Mouse (Mus musculus): ENCODE data around the gene Cst9.
A peak's percentile ranks its signal among the peaks of the same experiment; 100 is the strongest.

Cst9 gene

DNA sequence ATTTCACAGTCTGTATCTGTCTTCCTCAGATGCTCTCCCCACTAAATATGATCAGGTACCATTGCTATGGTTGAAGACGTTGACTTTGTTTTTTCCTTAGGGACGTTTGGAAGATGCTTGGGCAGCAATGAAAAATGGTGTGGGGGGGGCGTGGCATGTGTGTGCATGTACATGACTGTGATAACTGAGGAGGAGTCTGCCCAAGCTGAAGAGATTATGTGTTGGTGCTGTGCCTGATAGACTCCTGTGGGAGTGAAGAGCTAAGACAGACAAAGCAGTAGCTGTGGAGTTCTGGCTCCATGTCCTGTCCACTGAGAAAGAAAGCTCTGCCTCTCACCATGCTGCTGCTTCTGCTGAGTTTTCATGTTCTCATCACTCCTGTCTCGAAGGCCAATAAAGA lies at the start of gene Cst9:
Gene Cst9, plus strand, starts transcription at position 236 of the 400 bp plus-strand sequence.
- DNase-seq (ENCODE audit: low spot score): no peak

DNA sequence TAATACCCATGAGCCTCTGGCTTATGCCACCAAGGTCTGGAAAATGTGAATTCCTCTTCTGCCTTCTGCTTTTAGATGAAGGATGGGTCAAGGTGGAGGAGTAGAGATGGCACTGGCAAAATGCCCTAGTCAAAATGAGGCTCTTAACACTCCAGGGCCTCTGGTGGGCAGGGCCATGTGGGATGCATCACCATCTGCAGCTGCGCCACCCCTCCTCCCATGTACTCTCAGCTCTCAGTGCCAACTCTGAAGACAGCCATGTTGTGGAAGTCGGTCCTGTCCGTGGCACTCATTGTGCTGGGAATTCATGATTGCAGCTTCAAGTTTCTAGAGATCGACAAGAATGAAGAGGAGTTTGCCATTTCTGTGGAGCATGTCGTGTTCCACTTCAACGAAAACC lies 45.8 kb upstream of the Cst9 start, which contains the start of gene Cst12:
Gene Cst12, plus strand, starts transcription at position 220 of the 400 bp plus-strand sequence.
- DNase-seq (ENCODE audit: low spot score): no peak

DNA sequence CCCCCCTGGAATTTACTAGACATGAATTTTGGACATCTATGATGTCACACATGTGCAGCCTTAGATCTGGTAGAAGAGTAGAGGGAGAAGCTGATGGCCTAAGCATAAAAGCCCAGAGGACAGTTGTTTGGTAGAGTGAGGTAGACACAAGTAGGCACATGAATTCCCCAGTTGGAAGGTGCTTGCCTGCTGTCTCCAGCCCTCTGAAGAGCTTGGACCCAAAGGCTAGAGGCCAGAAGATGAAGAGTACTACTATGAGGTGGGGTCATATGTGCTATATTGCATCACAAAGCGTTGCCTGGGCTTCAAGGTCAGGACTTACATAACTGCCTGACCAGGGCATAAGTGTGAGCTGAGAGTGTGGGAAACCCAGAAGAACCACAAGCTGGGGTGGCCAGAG lies 36.5 kb upstream of the Cst9 start, which contains the start of gene Cst8:
Gene Cst8, plus strand, starts transcription at position 301 of the 400 bp plus-strand sequence.
- DNase-seq (ENCODE audit: low spot score): no peak

DNA sequence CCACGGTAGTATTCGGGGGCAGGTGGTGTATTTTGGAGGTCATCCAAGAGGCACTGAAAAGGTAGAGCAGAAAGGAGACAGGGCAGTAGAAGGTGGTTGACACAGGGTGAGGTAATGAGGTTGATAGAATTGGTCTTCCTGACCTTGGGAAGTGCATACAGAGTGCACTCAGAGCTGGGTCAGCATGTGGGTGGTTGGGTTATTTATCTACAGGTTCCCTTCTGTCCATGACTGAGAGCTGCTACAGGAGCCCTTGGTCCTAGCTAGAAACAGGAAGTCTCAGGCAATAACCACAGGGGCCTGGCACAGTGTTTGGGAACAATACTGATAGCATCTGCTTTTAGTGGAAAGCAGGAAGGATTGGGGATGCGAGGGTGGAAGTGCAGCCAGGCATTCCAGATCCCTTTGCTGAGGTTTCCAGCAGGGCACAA lies 33.4 kb upstream of the Cst9 start:
- DNase-seq (ENCODE audit: low spot score): no peak

DNA sequence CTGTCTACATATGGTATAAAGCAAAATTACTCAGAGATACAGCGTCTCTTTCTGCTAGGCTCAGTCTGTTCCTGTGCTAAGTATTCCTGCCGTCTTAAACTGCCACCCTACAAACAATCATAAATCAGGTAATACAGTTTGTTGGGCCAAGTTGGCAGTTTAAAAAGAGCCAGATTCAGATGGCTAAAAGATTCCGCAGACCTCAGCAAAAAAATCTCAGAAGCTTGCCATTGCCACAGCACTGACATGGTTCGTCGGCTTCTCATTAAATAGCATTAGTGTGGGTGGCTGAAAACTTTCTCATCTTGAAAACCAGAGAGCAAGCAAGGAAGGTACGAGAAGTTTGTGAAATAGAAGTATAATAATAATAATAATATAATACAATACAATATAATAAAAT lies 28.3 kb upstream of the Cst9 start:
- no peak for DNase-seq (ENCODE audit: low spot score)

DNA sequence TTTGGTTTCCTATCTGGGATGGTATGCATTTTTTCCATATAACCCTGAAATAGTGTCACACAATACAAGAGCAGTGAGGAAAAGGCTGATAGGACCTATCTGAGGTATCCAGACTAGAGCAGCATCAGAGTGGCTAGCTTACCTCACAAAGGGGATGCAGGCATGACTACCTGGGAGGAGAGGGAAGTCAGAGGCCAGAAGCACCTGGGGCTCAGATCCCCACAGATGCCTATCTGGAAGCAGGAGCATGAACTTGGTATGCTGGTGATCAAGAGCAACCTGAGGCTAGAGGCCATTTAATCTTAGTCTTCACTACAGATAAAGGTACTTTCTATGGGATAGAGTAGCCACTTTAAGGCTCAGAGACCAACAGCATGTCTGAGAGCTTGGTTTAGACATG lies 15.0 kb upstream of the Cst9 start, which contains the start of gene Cst13:
Gene Cst13, plus strand, starts transcription at position 173 of the 400 bp plus-strand sequence.
- no peak for DNase-seq (ENCODE audit: low spot score)

DNA sequence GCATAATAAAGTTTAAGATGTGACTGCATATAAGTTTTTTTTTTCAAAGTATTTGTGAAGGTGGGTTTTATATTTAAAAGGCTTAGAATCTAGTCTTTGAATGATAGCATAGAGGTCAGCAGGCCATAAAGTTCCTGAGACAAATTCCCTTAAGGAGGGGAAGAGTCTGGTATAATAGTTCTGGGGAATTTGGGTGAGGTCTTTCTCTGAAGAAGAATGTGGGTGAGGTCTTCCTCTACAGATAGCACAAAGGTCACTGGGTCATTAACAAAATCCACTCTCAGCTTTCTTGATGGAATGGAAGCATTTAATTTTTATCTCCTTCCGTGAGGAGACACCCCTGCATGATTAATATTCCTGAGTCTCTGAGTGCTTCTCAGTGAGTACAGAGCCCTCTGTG lies 9.0 kb upstream of the Cst9 start:
- no peak for DNase-seq (ENCODE audit: low spot score)

DNA sequence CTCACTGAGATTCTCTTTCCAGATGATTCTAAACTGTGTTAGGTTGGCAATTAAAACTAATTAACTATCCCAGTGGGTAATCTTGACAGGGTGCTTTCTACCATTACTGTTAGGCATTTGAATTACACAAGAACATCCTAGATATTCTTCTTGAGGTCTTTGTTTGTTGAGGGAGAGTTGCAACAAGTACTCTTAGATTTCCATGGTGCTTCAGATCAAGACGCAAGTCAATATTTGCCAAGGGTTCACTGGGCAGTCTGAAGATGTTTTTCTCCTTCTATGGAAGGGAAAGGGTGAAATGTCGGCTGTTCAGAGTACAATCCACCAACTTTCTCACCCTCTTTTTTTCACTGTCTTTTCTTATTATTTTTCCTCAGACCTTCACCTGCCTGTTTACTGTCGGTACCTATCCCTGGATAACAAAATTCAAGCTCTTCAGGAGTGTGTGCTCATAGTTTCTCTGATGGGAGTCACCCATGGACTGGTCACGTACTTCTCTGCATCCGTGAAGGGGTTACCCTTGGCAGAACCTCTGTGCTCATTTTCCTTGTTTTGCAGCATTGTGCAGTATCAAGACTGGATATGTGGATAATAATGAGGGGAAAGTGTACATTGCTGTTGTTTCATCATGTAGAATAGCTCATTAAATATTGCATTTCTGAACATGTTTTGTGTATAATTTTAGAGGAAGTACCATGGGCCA lies 3.3 kb downstream of the Cst9 start:
- no peak for DNase-seq (ENCODE audit: low spot score)

DNA sequence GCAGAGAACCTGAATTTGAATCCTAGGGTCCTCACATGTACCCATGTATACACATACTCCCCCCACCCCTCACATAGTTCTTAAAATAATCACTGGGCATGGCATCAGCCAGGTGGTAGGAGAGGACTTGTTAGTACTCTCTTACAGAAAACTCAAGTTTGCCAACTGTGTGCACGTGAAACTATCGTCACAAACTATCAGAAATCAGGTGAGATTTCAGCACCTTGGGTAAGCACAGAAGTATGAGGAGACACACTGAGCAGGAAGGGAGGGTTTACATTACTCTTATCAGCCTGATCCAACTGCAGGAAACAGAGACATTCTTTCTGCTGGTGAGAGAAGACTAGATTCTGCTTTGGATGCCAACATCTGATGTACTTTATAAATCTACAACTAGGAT lies 4.3 kb downstream of the Cst9 start:
- no peak for DNase-seq (ENCODE audit: low spot score)

DNA sequence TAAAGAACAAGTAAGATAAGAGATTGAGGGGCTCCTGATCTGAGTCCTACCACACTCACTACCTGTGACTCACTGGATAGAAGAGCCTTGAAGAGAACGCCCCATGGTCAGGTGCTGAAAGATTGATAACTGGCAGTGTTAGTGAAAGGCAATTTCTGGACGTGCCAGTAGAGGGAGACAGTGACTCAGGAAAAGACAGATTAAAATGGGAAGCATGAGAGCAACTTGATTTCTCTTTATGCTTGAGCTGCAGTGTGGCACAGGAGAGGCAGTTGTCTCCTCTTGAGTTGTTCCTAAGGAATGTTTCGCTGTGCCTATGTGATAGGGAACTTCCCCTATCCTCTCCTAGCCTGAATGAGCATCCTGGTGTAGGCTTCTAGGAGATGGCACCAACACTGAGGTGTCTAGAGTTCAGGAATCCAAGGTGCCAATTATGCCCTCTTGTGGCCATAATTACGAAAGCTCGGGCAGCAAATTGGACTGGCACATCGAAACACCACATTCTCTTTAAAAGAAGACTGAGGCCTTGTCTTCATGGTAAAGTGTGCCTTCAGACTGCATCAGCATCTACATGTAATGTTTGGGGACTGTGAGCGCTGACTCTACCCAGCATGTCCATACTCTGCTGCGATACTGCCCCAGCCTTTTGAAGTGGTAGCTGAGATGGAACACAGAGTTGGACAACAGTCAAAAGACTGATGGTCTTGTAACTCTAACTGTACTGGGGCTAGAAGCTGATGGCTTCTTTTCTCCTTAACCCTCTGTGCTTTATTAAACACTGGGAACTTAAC lies 16.4 kb downstream of the Cst9 start:
- peak; percentile 17 for DNase-seq (ENCODE audit: low spot score)

DNA sequence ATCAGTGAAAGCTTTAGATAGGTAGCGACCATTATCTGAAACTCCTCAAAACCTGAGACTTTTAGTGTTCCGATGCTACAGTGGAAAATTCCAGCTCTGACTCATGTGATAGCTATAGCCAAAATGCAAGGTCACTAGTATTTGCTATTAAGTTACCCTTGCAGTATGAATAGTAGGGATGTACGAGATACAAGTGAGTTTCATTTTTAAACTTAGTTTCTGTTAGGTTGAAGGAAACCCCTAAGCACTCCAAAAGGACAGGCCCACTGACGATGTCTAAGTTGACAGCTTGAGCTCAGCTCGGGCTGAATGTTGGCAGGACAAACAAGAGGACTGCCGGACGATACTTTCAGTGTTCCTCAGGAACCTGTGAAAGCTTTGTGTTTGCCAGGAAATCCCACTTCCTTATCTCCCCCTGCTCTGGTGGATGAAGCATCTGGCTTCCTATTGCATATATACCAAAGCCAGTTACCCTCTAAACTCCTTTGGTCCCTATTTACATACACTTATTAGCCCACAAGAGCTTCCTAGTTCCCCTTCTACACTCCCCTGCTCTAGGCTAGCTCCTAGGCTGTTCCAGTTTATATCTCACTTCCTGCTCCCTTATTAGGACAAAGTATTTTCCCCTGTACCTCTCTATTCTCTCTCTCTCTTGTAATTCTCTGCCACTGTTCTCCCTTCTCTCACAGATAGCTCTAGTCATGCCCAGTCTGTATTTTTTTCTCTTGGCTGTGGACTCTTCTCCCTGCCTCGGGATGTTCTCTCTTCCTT lies 21.9 kb downstream of the Cst9 start:
- DNase-seq (ENCODE audit: low spot score): no peak

DNA sequence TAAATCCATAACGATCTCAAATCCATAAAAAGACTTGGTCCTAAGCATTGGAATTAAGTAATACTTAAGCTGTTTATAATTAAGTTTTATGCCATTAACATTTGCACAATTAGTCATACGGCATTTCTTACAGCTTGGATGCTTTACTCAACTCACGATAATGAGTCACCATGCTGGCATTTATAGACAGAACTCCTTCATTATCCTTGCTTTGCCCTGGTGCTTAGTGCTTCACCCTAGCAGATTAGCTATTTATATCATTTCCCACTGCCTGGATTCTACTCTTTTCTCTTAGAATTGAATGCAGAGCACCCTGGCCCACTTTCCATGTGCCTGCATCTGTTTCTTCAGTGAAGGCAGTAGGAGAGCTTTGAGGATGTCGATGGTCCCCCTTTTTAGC lies 22.6 kb downstream of the Cst9 start:
- DNase-seq (ENCODE audit: low spot score): no peak

DNA sequence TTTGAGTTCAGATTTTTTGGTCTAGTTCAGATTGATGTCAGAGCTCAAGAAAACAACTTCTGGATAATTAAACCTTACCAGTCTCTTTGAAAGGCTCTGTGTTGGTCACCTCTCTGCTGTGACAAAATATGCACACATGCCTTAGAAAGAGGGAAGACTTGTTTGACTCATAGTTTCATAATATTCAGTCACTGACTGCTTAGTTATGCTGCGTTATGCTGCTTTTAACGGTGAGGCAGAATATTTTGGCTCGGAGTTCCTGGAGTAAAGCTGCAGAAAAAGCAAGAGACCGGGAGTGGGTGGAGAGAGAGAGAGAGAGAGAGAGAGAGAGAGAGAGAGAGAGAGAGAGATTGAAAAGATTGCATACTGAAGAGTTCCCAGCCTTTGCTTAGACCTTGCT lies 26.0 kb downstream of the Cst9 start:
- DNase-seq (ENCODE audit: low spot score): no peak

DNA sequence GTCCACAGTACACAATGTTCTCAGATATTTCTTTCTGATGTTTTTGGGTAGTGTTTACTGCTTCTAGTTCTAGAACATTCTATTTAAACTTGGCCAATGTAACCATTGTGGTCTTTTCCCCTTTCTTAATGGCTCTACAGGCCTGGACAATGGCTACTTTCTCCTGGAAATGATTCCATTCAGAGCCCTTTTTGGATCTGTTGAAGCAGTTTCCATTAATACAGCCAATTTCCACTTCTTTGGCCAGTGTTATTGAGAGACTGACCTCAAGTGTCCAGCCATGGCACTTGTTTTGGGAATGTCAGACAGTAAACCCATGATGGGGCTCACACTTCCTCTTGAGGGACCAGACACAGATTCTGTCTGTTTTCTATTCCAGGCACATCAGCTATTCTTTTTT lies 26.7 kb downstream of the Cst9 start:
- DNase-seq (ENCODE audit: low spot score): no peak

DNA sequence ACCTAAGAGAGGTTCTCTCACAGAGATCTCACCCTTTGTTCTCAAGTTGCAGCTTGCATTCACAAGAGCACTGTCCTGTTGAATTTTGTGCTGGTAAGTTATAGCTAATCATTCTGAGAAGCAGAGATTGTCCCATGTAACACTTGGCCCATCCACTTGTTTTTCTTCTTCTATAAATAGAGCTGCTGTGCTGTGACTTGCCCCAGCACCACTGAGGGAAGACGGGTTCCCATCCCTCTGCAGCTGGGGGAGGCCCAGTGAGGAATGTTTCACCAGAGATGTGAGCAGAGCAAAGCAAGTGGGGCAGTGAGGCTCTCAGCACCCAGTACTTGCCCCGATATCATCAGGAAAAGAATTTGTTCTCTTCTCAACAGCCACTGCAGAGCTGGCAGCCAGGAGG lies 30.0 kb downstream of the Cst9 start, which contains the start of gene 9230104L09Rik:
Gene 9230104L09Rik, minus strand, starts transcription at position 73 of the 400 bp plus-strand sequence.
- no peak for DNase-seq (ENCODE audit: low spot score)

DNA sequence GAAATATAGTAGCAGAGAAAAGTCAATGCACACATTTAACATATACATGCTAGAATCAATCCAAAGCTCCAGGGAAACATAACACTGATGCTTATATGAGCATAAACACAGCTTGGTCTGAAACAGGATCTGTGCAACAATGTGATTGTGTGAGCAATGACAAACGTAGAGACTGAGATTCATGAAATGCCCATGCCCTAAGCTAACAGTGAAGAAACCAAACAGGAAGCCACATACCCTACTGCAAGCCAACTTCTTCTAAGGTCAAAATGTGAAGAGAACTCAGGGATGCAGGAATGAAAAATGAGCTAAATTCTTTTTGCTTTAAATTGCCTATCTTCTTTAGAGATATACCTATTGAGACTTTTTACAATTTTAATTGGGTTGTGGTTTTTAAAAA lies 34.0 kb downstream of the Cst9 start:
- no peak for DNase-seq (ENCODE audit: low spot score)

DNA sequence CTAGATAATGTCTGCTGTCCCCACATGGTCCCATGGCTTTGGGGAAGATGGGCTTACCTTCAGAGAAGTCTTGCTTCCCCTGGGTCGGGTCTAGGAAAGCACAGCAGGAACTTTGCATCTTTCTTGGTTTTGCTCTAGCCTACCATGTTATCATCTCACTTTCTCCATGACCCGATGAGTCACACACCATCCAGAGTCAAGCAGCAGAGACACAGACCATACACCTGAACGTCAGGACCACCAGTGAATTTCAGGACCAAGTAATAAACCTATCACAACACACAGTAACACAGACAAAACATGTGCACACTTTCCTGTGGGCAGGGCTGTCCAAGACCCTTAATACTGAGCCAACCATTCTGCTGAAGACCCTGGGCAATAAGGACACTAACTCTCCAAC lies 35.6 kb downstream of the Cst9 start:
- no peak for DNase-seq (ENCODE audit: low spot score)

DNA sequence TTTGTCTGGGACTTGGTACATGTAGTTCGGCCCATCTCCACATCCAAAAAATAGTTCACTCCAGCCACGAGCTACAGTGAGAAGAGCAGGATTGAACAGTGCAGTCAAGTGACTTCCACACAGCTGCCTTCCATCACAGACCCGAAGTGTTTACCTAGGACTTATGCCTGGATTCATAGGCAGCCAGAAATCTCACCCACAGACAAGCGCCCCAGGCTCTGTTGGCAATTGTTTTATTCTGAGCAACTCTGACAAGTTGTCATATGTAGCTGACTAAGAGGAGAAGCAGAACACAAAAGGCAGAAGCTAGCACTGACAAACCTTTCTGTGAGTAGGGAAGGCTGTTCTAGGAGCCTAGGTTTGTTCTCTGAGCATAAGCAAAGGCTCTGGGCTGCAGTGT lies 37.9 kb downstream of the Cst9 start:
- DNase-seq (ENCODE audit: low spot score): no peak

DNA sequence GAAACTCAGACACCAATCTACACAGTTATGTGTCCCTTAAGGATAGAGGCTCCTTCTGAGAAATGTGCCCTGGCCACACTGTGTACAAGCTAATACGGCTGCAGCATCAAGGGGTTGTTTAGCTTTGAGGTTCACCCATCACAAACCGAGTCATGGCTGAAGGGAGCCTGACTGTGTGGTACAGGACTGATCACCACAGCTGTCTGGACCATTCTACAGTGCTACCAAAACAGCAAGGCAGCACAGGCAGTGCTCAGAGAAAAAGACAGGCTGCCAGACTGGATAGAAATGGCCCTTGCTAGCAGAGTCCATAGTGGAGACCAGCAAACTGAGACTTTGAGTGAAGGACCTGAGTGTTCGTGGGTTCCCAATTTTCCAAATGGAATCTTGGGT lies 39.3 kb downstream of the Cst9 start:
- no peak for DNase-seq (ENCODE audit: low spot score)

DNA sequence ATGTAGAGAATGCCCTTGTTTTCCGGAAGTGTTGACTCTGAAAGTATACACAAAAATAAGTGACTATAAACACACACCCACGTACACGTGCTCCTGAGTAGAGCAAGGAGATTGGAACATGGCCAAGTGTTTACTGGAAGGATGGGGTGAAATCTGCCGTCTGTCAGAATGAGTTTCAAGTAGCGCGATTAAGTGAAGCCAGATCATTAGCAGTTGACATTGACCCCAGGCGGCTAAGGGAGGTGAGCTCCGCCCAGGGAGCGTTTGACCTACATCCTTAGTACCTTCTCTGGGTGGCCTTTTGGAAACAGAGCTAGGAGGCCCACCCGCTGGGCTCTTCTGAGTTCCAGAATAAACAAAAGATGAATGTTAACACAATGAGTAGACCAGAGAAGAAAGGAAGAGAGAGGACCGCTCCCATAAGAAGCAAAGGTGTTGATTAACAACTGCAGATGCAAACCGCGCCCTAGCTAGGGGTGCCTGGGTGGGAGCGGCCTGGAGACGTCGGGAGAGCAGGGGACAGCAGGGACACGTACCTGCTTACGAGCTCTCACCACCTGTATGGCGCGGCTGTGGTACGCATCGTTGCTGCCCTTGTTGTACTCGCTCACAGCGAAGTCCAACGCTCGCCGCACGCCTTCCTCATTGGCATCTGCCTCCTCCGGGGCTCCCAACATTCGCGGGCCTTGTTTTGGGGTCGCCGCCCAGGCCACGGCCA lies 39.8 kb downstream of the Cst9 start:
- no peak for DNase-seq (ENCODE audit: low spot score)

DNA sequence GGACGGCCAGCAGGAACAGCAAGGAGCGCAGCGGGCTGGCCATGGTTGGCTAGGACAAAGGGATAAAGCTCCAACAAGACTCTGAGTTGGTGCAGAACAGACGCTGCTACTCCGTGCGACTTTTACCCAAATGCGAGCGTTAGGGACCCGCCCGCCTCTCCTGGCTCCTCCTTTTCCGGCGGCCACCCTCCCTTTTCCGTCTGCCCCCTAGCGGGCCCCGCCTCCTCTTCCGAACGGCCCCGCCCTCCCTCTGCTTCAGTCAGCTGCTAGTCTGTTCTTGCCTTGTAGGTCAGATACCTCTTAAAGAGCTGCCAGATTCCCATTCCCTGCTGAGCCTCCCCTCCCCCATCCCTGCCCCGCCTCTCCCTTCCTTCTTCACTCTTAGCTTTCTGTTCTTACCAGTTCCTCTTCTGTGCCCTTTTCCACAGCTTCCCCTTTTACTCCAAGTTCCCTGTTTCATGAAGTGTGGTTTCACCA lies 40.4 kb downstream of the Cst9 start, which contains the start of gene Cst3:
Gene Cst3, minus strand, starts transcription at position 358 of the 477 bp plus-strand sequence.
- peak; percentile 84 for DNase-seq (ENCODE audit: low spot score)

Data from urinary bladder, postnatal 10 days (tissue).